Mouse (Mus musculus): ENCODE measurements around the gene Samd9l. TPM values are rescaled to one million over a fixed set of nuclear protein-coding genes. Genes with fewer than 3 reads are reported as not detected.

Gene Samd9l
- 10 to 100 TPM; 96.9 to 97.7 TPM for total RNA-seq (2023)

DNA sequence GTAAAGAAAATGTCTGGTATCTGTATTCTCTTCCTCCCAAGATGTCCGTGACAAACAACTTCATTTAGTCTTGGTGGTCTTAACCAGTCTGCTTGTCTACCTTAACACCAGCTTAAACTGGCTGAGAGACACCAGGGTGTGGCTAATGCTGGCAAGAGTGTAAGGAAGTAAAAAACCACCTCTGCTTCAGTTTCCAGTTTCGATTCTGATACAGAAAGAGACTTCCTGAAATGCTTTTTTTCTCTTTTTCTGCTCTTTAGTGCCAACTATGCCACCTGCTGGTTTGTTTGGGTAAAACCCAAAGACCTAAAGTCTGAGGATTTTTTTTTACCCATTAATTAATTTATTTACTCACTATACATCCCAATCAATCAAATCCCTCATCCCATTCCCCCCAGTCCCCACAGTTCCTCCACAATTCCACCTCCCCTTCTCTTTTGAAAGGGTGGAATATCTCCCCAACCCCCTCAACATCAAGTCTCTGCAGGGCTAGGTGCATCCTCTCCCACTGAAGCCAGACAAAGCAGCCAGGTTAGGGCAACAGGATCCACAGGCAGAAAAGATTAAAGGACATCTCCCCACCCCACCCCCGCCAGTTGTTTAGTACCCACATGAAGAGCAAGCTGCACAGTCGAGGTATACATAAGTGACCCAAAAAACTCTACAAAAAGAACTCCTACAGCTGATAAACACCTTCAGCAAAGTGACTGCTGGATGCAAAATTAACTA is at the start of gene Samd9l:
Gene Samd9l, minus strand, starts transcription at position 233 of the 729 bp plus-strand sequence.

Other genes starting within 250 kb of the Samd9l start
- under 1 TPM; 0.33 to 0.44 TPM for gene Hepacam2, start 98.7 kb upstream of the Samd9l start, total RNA-seq (2023)
- gene Vps50, start 98.8 kb upstream of the Samd9l start, total RNA-seq (2023): 10 to 100 TPM; 10.4 to 11.4 TPM

Measured in neutrophil, adult 59 days (primary cell).